Mouse (Mus musculus) liver, embryonic 11.5 days (tissue): Measurements from ENCODE around the gene Acsm5. TPM values are rescaled to one million over a fixed set of nuclear protein-coding genes. Genes with fewer than 3 reads are reported as not detected.
A peak's percentile ranks its signal among the peaks of the same experiment; 100 is the strongest.

Source experiments
- ATAC-seq: fragments of 200-750 bp; cut with Nextera tagmentation; replicated peaks from 2 replicates; pipeline ENCODE4 v1.8.0; 2017; ENCODE audit warnings: moderate number of reproducible peaks, mild to moderate bottlenecking, moderate TSS enrichment, moderate library complexity; ENCODE audit not compliant: low FRiP score
- DNase-seq: peaks from one replicate; pipeline ENCODE4 v3.0.0-alpha.2; 2017; ENCODE audit warnings: low spot score
- H3K27ac ChIP-seq: fragments of 300-500 bp; sonication (generic); 2 replicates; pipeline ENCODE4 v1.5.1; 2014; ENCODE audit warnings: mild to moderate bottlenecking, low read depth, low read length, control low read depth
- H3K27me3 ChIP-seq: fragments of 300-500 bp; sonication (generic); replicated peaks from 2 replicates; pipeline ENCODE4 v1.6.1; 2014; ENCODE audit warnings: low read length, mixed read lengths; ENCODE audit not compliant: control insufficient read depth, insufficient read depth
- H3K36me3 ChIP-seq: fragments of 300-500 bp; sonication (generic); 2 replicates; pipeline ENCODE4 v1.6.1; 2014; ENCODE audit warnings: mild to moderate bottlenecking, low read length, moderate library complexity, mixed read lengths; ENCODE audit not compliant: control insufficient read depth, insufficient read depth
- H3K4me1 ChIP-seq: fragments of 300-500 bp; sonication (generic); replicated peaks from 2 replicates; pipeline ENCODE4 v1.6.1; 2014; ENCODE audit warnings: low read length, mixed read lengths; ENCODE audit not compliant: control insufficient read depth, insufficient read depth
- H3K4me2 ChIP-seq: fragments of 300-500 bp; sonication (generic); 2 replicates; pipeline ENCODE4 v1.6.1; 2014; ENCODE audit warnings: mild to moderate bottlenecking, control low read depth, moderate library complexity
- H3K4me3 ChIP-seq: fragments of 300-500 bp; sonication (generic); 2 replicates; pipeline ENCODE4 v1.5.1; 2014; ENCODE audit warnings: low read depth, low read length, control low read depth
- H3K9ac ChIP-seq: fragments of 300-500 bp; sonication (generic); 2 replicates; pipeline ENCODE4 v1.6.1; 2014; ENCODE audit warnings: low read depth, low read length, control low read depth
- H3K9me3 ChIP-seq: fragments of 300-500 bp; sonication (generic); 2 replicates; pipeline ENCODE4 v1.6.1; 2016; ENCODE audit warnings: low read length, inconsistent platforms, mixed read lengths; ENCODE audit not compliant: control insufficient read depth
- WGBS: fragments of 180-500 bp; shearing (Covaris S2); extraction: QIAGEN DNeasy Blood & Tissue Kit; methylation state at CpG from one replicate; pipeline ENCODE4 v1.1.7; 2014; 5-methylcytosine and 5-hydroxymethylcytosine counted together
- polyA plus RNA-seq: library from polyadenylated mRNA; unstranded; fragments of >200 nt; fragmentation: Nextera tagmentation; extraction: Ambion mirVana; gene quantifications from 2 replicates; pipeline ENCODE4 v1.2.1, GENCODE M21; 2014

The Acsm5 gene
- polyA plus RNA-seq, 1 experiment from 2014 or later = not detected

DNA sequence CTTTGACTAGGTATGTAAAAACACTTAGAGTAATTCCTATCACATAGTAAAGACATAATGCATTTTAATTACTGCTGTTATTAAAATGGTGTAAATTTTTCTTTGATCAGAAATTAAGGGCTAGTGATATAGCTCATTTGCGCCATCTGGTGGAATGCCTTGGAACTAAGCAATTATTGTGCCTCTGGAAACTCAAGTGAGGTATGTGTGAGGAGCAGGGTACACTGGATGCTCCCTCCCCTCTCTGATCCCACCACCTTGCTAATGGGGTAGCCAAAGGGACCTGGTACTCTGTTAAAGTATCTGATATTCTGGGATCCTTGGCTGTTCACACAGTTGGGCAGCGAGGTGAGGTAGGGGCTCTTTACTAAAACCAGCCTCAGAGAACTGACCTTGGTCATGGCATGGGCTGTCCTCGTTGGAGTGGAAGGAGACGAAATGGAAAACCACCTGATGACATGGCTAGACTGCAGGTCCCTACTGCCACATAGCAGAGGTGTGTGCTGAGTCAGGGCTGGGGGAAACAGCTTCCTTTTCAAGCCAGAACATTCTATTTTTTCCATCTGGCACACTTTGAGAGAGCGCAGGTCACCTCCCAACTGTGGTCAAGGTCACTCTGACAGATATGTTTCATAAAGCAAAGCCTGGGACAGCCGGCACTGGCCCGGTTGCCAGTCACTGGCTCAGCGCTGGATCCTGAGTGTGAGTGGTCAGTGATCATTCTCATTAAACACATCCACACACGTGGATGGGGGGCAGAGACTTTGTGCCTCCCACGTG is 3.6 kb upstream of the Acsm5 start:
- ATAC-seq (no peak; the same call in 1 of the 2 replicates), DNase-seq (no peak)
- no peak overlapping the region for H3K27ac ChIP-seq
- no peaks in the 10 kb centered on the region for H3K36me3 ChIP-seq
- no peak overlapping the region for H3K4me2 ChIP-seq
- 66% methylated on average over 10 of the region's 10 CpGs for WGBS
- no peaks in the 10 kb centered on the region for H3K9me3 ChIP-seq
- no peak overlapping the region for H3K9ac ChIP-seq
- H3K27me3 ChIP-seq = no peaks in the 10 kb centered on the region
- no peak overlapping the region for H3K4me3 ChIP-seq
- no peaks in the 10 kb centered on the region for H3K4me1 ChIP-seq

DNA sequence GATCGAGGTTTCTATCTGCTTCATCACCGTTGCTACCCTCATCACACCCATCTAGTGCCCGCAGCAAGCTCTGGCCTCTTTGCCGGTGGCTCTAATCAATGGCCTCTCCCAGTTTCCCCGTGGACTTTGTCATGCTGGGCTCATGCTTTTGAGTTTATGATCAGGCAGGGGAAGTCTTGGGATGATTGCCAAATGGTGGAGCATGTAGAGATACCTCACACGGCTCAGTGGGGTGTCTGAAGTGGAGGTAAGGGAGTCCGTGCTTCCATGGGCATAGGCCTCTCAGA is 3.0 kb upstream of the Acsm5 start:
- 76% methylated on average over 7 of the region's 7 CpGs for WGBS
- Histone ChIP-seq H3K9ac (no peak overlapping the region), H3K4me1 (no peaks in the 10 kb centered on the region), H3K27me3 (no peaks in the 10 kb centered on the region), H3K27ac (no peak overlapping the region), H3K9me3 (no peaks in the 10 kb centered on the region), H3K4me3 (no peak overlapping the region), H3K4me2 (no peak overlapping the region), H3K36me3 (no peaks in the 10 kb centered on the region)
- DNase-seq (no peak), ATAC-seq (no peak)

DNA sequence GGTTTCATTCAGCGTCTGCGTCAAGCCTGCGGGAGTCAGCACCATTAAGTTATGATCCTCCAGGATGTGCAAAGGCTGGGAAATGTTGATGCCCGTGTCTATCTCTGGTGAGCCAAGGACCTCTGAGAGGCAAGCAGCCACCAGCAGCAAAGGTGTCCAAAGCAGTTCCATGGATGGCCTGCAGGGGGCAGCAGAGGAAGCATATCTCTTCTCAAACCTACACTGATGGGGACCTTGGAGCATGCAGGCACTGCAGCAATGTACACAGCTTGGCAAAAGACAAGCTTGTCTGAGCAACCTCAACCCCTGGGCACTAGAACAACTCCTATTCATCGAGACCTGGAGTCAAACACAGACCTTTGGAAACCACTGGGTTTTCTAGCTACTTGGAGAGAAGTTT is 391 bp downstream of the Acsm5 start:
- no peaks in the 10 kb centered on the region for H3K27me3 ChIP-seq
- no peak overlapping the region for H3K9ac ChIP-seq
- WGBS = 37% methylated on average over 5 of the region's 5 CpGs
- H3K4me3 ChIP-seq = no peak overlapping the region
- H3K4me1 ChIP-seq = no peaks in the 10 kb centered on the region
- ATAC-seq = 0 out of 2 replicates have a peak, but pooled peaks have one; percentile 19
- H3K36me3 ChIP-seq = no peaks in the 10 kb centered on the region
- no peak overlapping the region for H3K4me2 ChIP-seq
- DNase-seq = peak; percentile 52
- no peaks in the 10 kb centered on the region for H3K9me3 ChIP-seq
- H3K27ac ChIP-seq = no peak overlapping the region

- 64% methylated on average over 3 of the region's 3 CpGs for WGBS
- Histone ChIP-seq H3K27me3 (no peaks in the 10 kb centered on the region), H3K9me3 (no peaks in the 10 kb centered on the region), H3K36me3 (no peaks in the 10 kb centered on the region), H3K4me3 (no peak overlapping the region), H3K4me2 (no peak overlapping the region), H3K4me1 (no peaks in the 10 kb centered on the region), H3K27ac (no peak overlapping the region), H3K9ac (no peak overlapping the region)
- DNase-seq = no peak
- ATAC-seq = no peak
Measured at GRCm38 (mm10) chr7:119521816-119522215, 2.6 kb downstream of the Acsm5 start.

DNA sequence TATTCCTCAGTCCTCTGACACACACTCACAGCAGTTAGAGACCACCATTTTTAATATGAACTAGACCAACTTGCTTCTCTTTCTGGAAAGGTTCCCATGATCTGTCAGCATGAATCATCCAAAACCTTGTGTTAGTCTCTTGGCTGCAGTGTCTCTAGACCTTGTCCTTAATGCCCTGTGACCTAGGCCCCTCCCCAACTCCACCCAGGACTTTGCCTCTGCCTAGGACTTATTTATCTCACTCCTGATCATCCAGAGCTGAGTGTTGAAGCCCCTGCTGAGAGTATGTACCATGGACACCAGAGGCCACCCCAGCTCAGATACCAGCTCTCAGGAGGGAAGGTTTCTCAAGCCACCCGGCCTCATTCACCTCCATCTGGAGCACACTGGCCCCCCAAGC is 3.1 kb downstream of the Acsm5 start:
- Histone ChIP-seq H3K9me3 (no peaks in the 10 kb centered on the region), H3K4me1 (no peaks in the 10 kb centered on the region), H3K4me3 (no peak overlapping the region), H3K9ac (no peak overlapping the region), H3K27ac (no peak overlapping the region), H3K4me2 (no peak overlapping the region), H3K27me3 (no peaks in the 10 kb centered on the region), H3K36me3 (no peaks in the 10 kb centered on the region)
- DNase-seq (no peak), ATAC-seq (no peak)
- 55% methylated on average over 1 of the region's 1 CpGs for WGBS

DNA sequence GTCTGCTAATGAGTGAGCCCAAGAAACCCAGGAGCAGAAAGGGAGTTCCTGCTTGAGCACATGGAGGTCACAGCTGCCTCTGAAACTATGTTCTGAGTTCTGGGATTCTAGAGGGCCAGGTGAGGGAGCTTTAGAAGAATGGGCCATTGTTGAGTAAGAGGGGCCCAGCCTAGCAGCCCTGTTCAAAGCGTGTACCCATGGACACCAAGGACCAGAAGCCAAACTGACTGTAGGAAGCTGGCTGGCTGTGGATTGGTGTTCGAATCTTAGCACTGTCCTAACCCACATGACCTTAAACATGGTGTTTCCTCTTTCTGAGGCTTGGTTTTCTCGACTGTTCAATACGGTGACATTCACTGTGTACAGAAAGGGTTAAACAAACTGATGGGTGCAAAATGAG is 4.1 kb downstream of the Acsm5 start, which contains the start of gene Pdilt:
Pdilt (minus strand) TSS at position 101 of the 400 bp plus-strand sequence.
- 66% methylated on average over 4 of the region's 4 CpGs for WGBS
- Histone ChIP-seq H3K9ac (no peak within 1 kb of the TSS), H3K27ac (no peak within 1 kb of the TSS), H3K36me3 (no peaks in the 10 kb centered on the region), H3K4me2 (no peak within 1 kb of the TSS), H3K4me1 (no peaks in the 10 kb centered on the region), H3K4me3 (no peak within 1 kb of the TSS), H3K9me3 (no peaks in the 10 kb centered on the region), H3K27me3 (no peaks in the 10 kb centered on the region)
- DNase-seq (no peak), ATAC-seq (no peak)

DNA sequence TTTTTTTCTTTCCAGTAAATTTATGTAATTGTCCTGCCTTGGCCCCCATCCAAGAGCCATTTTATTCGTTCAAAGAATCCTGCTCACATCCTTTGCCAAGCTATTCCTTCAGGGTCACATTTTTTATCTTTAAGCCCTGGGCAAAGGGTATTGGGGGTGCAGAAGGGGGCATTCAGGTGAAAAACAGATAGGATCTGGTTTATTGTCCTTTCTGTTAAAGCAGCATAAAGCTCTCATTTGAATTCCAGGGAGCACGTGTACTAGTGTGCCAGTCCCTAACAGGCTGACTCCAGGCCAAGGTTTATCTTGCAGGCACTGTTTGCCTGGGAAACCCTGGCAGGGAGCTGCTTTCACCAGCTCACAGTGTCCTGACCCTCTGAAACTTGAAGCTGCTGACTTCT is 6.6 kb downstream of the Acsm5 start:
- DNase-seq = no peak
- 40% methylated on average over 2 of the region's 2 CpGs for WGBS
- H3K36me3 ChIP-seq = no peaks in the 10 kb centered on the region
- ATAC-seq = no peak
- no peak overlapping the region for H3K4me2 ChIP-seq
- H3K4me1 ChIP-seq = no peaks in the 10 kb centered on the region
- no peaks in the 10 kb centered on the region for H3K27me3 ChIP-seq
- H3K27ac ChIP-seq = no peak overlapping the region
- H3K9ac ChIP-seq = no peak overlapping the region
- no peak overlapping the region for H3K4me3 ChIP-seq
- H3K9me3 ChIP-seq = no peaks in the 10 kb centered on the region

DNA sequence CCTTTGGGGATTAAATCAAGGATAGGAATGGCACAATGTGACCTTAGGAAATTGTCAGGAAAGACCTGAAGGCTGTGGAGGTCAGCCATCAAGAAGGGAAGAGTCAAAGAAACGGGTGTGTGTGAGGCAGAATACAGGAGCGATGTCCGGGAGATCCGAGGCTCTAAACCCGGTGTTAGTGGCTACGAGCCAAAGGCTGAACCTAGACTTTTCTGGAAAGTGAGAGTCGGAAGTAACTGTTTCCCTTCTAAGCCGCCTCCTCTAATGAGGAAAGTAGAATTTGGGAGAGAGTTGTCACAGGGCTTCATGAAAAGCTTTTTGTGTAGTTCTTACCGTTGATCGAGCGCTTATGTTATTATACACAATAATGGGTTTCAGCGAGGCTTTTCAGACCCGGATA is 7.2 kb downstream of the Acsm5 start:
- DNase-seq (no peak), ATAC-seq (no peak)
- no peak overlapping the region for H3K9ac ChIP-seq
- no peaks in the 10 kb centered on the region for H3K9me3 ChIP-seq
- H3K27me3 ChIP-seq = no peaks in the 10 kb centered on the region
- no peak overlapping the region for H3K4me2 ChIP-seq
- H3K4me1 ChIP-seq = no peaks in the 10 kb centered on the region
- H3K36me3 ChIP-seq = no peaks in the 10 kb centered on the region
- WGBS = 74% methylated on average over 13 of the region's 13 CpGs
- H3K4me3 ChIP-seq = no peak overlapping the region
- no peak overlapping the region for H3K27ac ChIP-seq

- Histone ChIP-seq H3K9me3 (no peaks in the 10 kb centered on the region), H3K4me1 (no peaks in the 10 kb centered on the region), H3K27me3 (no peaks in the 10 kb centered on the region), H3K4me2 (no peak overlapping the region), H3K9ac (no peak overlapping the region), H3K36me3 (no peaks in the 10 kb centered on the region), H3K4me3 (no peak overlapping the region), H3K27ac (no peak overlapping the region)
- ATAC-seq (no peak), DNase-seq (no peak)
- WGBS = 88% methylated on average over 1 of the region's 1 CpGs
Measured at GRCm38 (mm10) chr7:119527135-119527534, 7.9 kb downstream of the Acsm5 start.
